Mouse (Mus musculus) adrenal gland, adult 18-20 months (tissue): Measurements from ENCODE around the gene Ly75. TPM values are rescaled to one million over a fixed set of nuclear protein-coding genes. Genes with fewer than 3 reads are reported as not detected.

Source experiments
- DNase-seq, 2 experiments: peaks; one replicate each; pipeline ENCODE4 v3.0.0; 2021 to 2022; ENCODE audit warnings: low spot score in 2 of 2
- long read RNA-seq, 2 experiments: library from polyadenylated mRNA; stranded (forward); transcript quantifications; one replicate each; pipeline ENCODE4 v2.0.0; 2021
- total RNA-seq, 2 experiments: library from RNA; stranded (reverse); gene quantifications; 1 replicate in 1 of 2; 2 replicates in 1 of 2; pipeline ENCODE4 v1.2.3; 2021

Ly75 gene
- 1 to 10 TPM in 1 of 2 experiments, under 1 TPM in 1; 0.90 to 1.5 TPM for total RNA-seq
- long read RNA-seq, experiment 1, partial matches to known transcripts, result 1 of 1 reads
- long read RNA-seq, experiment 1, other reads (novel, unspliced or antisense), result 0 of 1 reads
- long read RNA-seq, experiment 2, partial matches to known transcripts, result 2 of 2 reads
- long read RNA-seq, experiment 2, other reads (novel, unspliced or antisense), result 0 of 2 reads

DNA sequence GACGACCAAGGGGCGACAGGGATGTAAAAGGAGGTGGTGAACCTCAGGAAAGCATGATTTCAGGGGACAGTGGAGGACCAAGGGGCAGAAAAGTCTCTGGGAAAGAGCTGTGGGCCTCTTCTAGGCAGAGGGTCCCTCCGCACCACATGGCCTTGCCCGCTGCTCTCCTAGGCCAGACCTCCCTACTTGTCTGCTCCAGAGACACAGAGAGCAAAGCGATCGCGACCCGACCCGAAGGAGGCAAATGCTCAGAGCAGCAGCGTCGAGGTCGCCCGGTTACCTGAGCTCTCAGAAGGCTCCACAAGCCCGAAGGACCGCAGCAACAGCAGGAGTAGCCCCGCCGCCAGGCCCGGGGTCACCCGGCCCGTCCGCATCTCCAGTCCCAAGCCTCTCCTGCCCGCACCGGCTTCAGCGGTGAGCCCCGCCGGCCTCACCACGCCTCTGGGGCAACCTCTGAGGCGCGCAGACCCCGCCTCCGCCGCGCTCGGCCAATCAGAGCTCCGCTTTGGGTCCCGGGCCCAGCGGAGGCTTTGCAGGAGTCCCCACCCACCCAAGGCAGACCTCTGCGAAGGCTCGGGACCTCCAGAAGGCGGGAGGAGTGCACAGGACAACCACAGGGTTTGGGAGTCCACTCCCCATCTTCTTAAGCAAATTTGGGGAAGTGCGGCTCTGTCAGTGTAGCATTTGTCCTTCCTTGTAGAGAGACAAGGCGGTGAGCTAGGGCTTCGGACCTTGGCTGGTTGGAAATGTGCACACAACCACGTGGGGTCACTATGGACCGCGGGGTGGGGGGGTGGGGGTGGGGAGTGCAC lies at the start of gene Ly75:
Gene Ly75, minus strand, starts transcription at position 446 of the 812 bp plus-strand sequence.
- peak; percentile 80 to 81 for DNase-seq

DNA sequence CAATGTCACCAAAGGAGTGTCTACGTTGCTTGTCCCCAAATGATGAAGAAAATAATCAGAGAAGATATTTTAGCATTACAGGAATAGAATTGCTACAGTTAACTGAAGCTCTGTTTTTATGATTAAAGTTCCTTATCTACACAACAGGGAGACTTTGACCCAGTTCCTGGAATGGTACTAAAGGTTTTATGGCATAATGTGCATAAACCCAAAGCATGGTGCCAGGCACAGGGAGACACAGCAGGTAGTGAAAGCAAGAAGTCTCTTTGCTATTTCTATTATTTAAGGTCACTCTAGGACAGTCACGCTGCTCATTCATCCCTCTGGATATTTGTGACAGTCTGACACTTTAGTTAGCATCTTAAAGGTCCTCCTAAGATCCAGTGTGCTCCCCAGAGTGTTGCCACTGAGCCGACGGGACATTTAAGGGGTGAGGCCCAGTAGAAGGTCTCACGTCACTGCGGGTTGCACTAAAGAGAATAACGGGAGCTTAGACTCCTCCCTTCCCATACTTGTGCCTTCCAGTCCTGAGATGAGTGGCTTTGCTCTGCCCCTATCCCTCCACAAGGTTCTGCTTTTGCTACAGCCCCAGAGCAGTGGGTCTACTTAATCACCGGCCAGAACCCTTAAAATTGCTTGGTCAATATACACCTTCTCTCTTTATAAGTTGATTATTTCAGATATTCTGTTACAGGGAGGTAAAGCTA lies 47.4 kb upstream of the Ly75 start:
- DNase-seq, result no peak

DNA sequence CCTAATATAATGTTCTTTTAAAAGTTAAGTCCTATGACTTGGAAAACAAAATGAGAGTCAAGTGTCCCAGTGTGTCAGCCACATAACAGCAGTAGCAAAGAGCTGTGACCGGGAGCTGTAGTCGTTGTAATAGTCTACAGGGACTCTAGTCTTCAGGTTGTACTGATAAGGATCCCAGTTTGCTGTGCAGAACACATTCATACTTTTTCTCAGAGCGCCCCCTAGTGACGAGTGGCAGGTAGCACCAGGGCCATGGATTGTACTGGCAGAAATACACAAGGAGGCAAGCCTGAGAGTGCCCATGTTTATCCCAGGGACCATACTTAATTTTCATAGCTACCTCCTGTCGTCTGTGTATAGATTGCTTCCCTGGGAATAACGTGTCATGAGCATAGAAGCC lies 35.0 kb upstream of the Ly75 start:
- peak; percentile 62 to 74 for DNase-seq

DNA sequence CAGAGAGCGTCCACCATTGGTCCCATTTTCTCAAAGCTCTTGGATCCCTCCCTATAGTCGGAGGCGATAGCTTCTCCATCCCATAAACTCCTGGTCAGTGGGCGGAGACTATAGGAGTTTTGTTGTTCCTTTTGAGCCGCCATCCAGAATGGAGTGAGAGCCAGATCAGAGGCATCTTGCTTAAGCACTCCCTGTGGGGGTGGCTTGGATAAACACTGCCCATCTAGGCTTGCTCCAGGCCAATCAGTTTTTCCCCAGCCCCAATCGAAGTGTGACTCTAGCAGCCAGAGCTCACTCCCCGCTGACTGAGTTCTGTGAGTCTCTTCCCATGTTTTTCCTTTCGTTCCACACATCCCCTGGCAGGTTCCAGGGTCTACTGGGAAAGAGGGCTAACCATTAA lies 31.2 kb upstream of the Ly75 start:
- no peak for DNase-seq

DNA sequence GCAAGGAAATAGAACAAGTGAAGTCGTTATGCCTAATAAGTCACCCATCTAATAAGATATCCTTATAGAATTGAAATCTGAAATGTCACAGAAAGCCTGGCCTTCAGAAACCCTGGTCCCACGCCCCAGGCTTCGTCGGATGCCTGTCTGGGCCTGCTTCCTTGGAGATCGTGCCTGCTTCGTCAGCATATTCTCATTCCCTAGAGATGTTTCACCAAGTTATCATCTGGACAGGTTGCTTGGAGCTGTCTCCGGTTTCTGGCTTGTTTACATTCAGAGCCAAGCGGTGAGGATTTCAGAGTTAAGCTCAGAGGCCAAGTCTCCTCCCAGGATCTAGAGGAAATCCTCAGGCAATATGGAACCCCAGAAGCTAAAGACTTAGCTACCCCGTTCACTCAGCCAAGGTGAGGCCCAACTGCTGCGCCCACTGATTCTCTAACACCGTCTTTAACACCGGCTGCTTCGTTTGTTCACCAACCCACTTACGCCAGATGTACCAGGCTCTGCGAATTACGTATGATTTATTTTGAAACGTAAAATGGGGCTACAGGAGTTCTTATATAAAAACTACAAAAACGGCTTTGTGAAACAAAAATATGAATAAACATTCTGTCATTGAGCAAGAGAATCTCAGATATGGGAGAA lies 30.0 kb upstream of the Ly75 start:
- no peak for DNase-seq

DNA sequence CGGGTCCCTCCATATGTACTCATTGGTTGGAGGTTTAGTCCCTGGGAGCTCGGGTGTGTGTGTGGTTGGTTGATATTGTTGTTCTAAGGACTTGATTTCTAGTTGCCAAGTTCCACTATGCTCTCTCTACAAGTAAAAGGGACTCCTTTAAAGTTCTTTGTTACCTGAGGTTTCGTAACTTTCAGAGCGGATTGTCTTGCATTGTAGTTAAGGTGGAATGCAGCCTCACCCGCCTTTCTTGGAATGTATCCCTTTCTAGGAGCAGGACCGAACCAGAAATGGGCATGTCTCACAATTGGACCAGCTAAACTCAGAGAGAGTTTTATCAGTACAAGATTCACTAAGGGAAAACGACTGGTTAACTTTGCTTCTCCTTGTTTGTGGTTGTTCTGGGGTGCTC lies 28.1 kb upstream of the Ly75 start:
- no peak for DNase-seq

DNA sequence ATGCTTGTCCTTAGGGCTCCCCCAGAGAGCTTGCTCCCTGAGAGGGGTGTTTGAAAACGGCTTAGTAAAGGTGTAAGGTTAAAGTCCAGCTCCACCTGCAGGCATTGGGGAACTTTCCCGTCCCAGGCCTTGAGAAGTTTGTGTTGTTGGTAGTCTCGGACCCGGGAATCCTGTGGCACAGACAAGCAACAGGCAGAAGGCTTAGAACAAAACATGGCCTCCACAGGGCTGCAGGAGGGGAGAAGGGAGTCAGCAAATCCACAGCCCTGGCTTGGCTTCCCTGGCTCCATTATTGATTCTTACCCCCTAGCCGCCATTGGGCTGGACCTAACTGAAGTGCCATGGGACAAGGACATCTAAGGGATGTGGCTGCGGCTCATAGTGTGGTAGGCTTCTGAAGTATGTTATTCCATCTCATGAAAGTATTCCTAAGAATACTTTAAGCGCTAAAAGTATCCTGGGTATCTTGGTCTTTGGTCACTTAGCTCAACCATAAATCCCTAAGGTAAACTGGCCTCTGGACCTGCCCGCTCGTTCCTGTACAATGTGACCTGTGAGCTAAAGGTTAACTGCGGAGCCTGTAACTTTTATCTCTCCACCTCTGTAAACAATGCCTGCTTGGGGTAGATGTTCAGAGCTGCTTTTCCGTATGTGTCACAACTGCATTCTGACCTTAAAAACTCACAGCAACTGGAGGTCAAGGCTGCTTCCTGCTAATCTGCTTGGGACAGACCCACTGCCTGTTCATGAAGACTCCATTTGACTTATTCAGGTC lies 27.1 kb upstream of the Ly75 start:
- no peak for DNase-seq

DNA sequence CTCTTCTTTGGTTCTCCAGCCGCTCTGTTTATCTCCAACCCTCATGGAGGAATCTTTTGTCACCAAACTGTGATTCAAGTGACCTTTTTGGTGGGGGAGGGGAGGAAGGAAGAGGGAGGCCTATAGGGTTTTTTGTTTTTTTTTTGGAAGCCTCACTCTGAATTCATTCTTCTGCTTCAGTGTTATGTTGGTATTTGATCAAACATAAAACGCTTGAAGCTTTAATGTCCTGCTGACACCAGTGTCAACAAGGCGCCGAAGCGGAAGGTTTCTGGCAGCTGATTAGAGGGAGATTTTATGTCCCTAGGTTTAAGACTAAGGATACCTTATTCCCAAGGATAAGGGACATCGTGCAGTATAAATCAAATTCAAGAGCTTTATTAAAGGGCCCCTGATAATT lies 26.1 kb upstream of the Ly75 start:
- no peak for DNase-seq

DNA sequence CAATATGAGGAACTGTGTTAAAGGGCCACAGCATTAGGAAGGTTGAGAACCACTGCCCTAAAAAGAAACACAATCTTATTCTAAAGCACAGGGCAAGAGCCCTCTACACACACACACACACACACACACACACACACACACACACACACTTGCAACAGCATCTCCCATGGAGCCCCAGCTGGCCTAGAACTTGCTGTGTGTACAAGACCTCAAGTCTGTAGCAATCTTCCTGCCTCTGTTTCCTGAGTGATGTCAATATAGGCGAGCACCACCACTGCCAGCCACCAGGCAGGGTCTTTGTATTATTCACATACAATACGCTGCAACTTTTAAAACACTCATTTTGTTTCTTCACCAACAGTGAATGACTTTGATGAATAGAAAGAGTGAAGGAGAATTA lies 24.3 kb upstream of the Ly75 start:
- DNase-seq, result no peak

DNA sequence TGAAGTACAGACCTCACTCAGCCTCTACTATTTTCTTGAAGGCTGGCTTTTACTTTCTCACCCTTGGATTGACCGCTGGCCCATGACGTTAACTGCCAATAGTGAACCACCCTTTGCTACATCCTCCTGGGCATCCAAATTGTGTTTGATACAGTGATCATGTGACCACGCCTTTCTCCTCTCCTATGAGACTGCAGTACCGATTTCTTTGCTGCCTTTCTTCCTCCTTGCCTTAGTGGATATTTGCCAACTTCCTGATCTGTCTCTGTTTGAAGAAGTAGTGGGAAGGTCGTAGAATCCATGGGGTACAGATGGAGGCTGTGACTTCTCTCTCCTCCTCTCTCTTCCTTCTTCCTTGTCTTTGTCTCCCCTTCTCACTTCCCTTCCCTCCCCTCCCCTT lies 22.3 kb upstream of the Ly75 start:
- no peak for DNase-seq

DNA sequence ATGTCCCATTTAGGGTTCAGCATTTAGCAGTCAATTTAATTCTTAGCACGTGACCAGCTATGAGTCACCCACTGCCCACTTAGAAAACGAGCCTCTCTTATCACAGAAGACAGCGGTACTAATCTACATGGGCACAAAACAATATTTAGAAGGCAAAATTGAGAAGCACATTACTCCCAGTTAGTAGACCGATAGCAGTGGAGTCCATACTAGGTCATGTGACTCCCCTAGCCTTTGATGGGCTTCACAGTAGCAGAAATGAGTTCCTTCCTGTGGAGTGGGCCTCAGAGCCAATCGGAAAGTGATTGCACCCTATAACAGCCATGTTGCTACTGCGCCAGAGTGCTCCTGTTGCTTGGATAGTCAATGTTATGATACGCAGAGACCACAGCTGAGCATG lies 21.7 kb upstream of the Ly75 start:
- DNase-seq, result no peak

DNA sequence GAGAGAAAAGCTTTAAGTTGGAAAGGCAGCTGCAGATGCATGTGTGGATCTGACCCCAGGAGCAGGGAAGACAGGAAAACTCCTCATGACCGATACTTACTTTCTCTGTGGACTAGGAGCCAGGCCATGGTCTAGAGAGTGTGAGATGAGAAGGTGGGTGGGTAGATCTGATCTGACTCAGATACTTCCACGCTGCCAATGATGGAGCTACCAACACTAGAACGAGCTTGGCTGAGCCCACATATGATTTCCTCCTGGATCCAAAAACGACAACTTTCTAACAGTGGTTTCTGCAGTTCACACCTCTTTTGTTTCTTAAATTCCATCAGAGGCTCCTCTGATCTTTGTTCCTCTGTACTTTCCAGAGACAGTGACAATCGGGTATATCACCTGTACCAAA lies 18.6 kb upstream of the Ly75 start:
- no peak for DNase-seq

DNA sequence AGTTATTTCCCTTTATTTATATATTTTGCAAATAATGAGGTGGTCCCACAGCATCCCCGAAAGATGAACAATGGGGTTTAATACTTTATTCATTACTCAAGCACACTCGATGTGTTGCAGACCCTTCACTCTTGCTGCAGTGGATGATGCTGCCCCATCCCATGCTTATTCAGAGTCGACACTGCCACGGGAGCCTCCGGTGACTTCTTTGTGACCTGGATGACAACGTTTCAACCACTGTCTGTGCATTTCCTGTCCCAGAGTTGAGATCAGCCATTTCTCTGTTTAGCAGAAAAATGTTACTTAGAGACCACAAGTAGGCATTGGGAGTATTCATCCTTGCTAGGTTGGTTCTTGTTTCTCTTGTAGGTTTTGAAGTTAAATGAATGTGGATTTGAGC lies 10.7 kb upstream of the Ly75 start:
- no peak for DNase-seq

DNA sequence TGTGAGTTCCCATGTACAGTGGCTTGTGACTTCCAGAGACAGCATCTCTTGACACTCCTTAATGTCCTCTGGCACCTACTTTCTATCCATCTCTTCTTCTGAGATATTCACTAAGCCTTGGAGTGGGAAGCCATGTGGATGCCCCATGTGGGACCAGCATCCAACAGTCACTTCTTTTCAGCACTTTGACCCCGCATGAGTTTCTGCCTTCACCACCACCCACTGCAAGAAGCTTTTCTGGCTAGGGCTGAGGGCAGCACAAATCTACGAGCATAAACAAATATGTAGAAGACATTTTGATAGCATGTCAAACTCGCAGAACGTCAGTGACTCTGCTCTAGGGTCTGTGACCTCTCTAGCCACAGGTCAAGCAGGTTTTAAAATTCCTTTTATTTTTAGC lies 9.2 kb upstream of the Ly75 start:
- no peak for DNase-seq

DNA sequence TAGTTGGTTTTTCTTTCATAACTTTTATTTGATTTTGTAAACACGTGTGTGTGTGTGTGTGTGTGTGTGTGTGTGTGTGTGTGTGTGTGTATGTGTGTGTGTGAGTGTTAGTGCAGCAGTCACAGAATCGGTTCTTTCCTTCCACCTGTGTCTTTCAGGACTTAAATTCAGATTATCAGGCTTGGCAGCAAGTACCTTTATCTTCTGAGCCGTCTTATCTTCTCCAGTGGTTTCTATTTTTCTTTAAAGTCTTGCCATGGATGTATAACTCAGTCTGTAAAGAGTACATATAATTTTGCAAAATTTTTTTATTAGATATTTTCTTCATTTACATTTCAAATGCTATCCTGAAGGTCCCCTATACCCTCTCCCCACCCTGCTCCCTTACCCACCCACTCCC lies 4.3 kb upstream of the Ly75 start:
- no peak for DNase-seq

DNA sequence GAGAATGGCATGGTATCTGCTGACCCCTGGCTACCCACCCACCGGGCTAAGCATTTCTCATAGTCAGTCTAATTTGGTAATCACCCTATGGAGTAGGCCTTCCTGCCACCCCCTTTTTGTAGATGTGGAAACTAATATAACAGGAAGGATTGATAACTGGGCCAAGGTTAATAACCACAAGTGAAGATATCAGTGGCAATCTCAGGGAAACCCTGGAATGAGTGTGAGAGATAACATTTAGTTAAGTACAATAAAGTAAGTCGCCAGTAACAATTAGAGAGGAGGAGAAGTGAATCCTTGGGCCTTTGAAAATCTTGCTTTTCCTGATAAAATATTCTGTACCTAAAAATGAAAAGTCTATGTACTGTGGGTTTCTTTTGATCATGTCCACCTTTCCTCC lies 3.7 kb upstream of the Ly75 start:
- no peak for DNase-seq

DNA sequence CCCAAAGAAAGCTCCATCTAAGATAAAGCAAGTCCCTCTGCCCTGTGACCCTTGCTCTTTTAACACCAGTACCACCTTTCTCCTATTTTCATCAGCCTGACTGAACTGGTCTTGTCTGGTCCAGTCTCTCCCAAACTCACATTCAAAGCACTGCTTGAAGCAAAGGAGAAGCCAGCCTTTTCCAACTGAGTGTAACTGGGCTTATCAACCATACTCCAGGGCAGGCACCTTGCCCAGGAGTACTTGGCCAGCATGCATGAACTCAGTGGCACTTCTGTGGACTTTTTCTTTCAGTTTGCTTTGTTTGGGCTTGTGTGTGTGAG lies 1.6 kb upstream of the Ly75 start:
- DNase-seq, result no peak

DNA sequence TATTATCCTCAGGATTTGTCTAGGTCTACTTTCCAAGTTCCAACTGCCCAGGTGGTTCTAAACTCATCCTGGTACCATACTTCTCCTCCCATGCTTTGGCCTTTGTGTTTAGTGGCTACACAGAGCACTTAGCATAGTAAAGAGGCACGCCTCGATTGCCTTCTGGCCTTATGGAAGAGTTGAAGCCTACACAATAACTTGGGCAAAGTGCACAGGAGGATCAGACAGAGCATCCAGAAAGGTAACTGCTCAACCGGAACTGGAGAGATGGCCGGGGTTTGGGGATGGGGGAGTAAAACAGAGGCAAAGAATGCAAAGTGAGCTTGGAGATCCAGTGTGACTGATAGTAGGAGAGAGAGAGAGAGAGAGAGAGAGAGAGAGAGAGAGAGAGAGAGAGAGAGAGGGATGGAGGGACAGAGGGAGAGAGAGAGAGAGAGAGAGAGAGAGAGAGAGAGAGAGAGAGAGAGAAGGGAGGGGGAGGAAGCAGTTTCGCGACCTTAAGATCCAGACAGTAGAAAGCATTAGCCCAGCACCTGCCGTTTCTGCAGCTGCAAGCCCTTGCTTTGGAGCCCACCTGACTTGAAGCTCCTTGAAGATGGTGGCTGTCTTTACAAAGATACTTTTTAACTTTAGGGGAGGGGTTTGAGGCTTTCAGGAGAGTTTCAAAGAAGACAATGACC lies 1.1 kb upstream of the Ly75 start:
- no peak for DNase-seq

DNA sequence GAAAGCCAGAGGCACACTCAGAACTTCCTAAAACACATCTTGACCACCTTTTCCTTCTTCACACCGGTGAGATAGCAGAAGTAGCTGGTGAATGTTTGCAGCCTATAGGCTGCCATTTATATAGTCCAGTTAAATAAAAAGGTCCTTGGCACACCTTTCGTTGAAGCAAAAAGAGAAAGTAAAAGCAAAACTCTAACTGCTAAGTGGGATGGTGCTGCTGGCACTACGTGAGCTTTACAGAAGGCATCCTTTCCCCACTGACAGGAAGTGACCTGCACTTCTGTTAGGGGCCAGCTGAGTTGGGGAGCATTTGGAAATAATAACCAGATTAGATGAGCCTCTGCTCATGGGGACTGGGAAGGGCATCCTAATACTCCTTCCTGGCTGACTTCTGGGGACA lies 757 bp downstream of the Ly75 start:
- no peak for DNase-seq

DNA sequence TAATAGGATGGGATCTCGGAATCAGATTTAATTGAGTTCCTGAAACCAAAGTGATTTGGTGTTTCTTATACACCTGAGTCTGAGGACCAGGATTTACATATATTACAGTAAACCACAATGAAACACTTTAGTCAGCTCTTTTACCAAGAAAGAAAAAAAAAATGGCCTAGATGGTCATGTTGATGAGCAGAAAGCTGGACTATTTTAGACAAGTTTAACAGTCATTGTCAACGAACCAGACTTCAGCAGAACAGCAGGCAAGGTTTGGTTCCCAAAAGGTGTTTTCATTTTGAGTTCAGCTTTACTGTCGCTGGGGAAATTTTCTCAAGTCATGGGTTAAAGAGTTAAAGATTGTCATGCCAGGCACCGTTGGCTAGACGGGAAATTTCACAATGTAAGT lies 5.8 kb downstream of the Ly75 start:
- no peak for DNase-seq

DNA sequence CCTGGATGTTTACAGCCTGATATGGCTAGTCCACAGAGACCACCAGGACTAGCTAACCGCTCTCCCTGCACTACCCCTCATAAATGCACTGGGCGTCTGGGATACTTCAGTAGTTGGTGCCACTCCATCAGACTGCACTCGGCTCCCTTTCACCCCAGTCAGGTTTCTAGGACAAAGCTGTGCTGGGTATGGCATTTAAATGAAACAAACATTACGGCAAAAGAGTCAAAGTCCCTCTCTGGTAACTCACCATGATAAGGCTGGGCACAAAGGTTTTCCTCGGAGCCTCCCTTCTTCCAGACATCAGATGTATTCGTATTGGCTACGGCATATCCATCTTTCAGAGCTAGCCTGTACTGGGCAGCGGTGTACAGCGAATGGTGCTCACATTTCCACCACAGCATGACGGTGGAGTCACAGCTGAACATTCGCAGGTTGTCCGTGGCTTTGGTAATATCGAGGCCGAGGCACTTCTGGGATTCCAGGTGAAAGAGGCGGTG lies 7.4 kb downstream of the Ly75 start:
- no peak for DNase-seq
